Mouse (Mus musculus) thymus, adult 2 months (tissue): Measurements from ENCODE around the gene Rab24.

Experiments used
- CTCF ChIP-seq: fragments of 200-500 bp; IDR thresholded peaks from 2 replicates; pipeline ENCODE4 v1.5.1; 2012; ENCODE audit warnings: mild to moderate bottlenecking, control low read depth, low read length, moderate library complexity, borderline replicate concordance; ENCODE audit not compliant: control insufficient read depth, poor library complexity, insufficient read depth; ENCODE audit errors: extremely low read depth
- POLR2A ChIP-seq: fragments of 200-500 bp; IDR thresholded peaks from 2 replicates; pipeline ENCODE4 v1.6.1; 2012; ENCODE audit warnings: mild to moderate bottlenecking, low read length, control low read depth, moderate library complexity; ENCODE audit not compliant: control insufficient read depth, poor library complexity, insufficient read depth; ENCODE audit errors: extremely low read depth

DNA sequence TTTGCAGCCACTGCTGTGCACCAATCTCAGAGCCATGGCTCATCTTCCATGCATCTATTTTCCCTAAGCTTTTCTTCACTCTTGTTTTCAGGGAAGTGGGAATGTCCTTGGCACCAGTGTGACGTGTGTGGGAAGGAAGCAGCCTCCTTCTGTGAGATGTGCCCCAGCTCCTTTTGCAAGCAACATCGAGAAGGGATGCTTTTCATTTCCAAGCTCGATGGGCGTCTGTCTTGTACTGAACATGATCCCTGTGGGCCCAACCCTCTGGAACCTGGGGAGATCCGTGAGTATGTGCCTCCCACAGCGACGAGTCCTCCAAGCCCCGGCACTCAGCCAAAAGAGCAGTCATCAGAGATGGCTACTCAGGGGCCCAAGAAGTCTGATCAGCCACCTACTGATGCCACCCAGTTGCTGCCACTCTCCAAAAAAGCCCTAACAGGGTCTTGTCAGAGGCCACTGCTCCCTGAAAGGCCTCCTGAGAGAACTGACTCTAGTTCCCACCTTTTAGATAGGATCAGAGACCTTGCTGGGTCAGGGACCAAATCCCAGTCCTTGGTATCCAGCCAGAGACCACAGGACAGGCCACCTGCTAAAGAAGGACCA is 9.6 kb downstream of the Rab24 start:
- no peak for TF ChIP-seq CTCF
- no peak for TF ChIP-seq POLR2A
